Mouse (Mus musculus): ENCODE results near the gene Add2. TPM values are rescaled to one million over a fixed set of nuclear protein-coding genes. Genes with fewer than 3 reads are reported as not detected.

The Add2 gene
- polyA plus RNA-seq, 1 experiment = 1.5 TPM

DNA sequence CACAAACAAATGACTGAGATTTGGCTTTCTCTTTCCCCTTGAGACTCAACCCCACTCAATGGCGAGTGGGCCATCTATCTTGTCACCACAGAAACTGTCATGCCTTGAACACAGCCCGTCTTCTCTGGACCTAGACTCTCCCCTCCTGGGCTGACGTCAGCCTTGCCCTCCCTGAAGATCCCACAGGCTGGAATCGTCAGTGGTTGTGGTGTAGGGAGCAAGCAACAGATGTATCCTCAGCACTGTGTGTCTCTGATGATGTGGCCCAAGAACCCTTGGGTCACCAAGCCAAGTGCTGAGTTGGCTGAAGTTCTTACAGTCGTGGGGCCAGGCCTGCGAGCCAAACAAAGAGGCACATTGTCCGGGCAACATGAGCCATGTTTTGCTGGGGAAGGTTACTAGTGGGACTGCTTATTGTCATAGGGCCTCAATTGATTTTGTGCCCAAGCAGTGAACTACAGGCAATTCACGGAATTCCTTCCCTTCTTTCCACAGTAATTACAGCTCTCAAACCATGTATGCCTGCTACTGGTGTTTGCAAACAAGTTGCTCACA is 125.0 kb downstream of the Add2 start:
- no peaks in the 10 kb centered on the region for H3K36me3 ChIP-seq (ENCODE audit: control insufficient read depth, insufficient read depth, low read length)
- H3K4me1 ChIP-seq (ENCODE audit: control insufficient read depth, insufficient read depth, low read length) = no peaks in the 10 kb centered on the region
- no peak for DNase-seq
- no peak overlapping the region for H3K4me3 ChIP-seq (ENCODE audit: insufficient read depth, low read depth, low read length)
- H3K27me3 ChIP-seq (replicated peaks; ENCODE audit: control insufficient read depth, insufficient read depth, low read length) = no peaks in the 10 kb centered on the region
- 78% methylated on average over 8 of the region's 8 CpGs for WGBS
- no peak for TF ChIP-seq CTCF (conservative IDR thresholded peaks at IDR 0.05; ENCODE audit: insufficient read depth, insufficient read length, low read depth, low read length)
- TF ChIP-seq POLR2A (IDR thresholded peaks at IDR 0.05; ENCODE audit: low read depth, low read length) = no peak
- no peak overlapping the region for H3K27ac ChIP-seq (ENCODE audit: insufficient read depth, low read depth, low read length)

DNA sequence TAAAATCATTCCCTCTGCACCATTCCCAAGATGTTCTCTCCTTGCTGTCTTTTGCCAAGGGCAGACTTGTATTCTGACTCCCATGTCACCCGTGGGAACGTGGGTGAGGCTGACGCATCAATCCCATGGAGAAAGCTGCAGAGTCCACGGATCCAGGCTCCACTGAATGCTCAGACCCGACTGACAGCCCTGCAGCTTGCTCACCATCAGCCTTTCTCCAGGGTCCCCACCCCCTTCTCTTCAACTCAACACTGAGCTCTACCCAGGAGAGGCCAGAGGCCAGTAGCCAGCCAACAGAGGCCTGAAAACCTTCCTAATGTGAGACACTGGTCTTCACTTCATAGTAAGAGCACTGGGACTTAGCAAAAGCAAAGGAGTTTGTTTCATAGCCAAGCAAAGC is 125.5 kb downstream of the Add2 start:
- TF ChIP-seq CTCF (conservative IDR thresholded peaks at IDR 0.05; ENCODE audit: insufficient read depth, insufficient read length, low read depth, low read length) (no peak), POLR2A (IDR thresholded peaks at IDR 0.05; ENCODE audit: low read depth, low read length) (no peak)
- H3K4me1 ChIP-seq (ENCODE audit: control insufficient read depth, insufficient read depth, low read length) = no peaks in the 10 kb centered on the region
- no peaks in the 10 kb centered on the region for H3K27me3 ChIP-seq (replicated peaks; ENCODE audit: control insufficient read depth, insufficient read depth, low read length)
- WGBS = 87% methylated on average over 5 of the region's 5 CpGs
- no peak overlapping the region for H3K27ac ChIP-seq (ENCODE audit: insufficient read depth, low read depth, low read length)
- no peaks in the 10 kb centered on the region for H3K36me3 ChIP-seq (ENCODE audit: control insufficient read depth, insufficient read depth, low read length)
- H3K4me3 ChIP-seq (ENCODE audit: insufficient read depth, low read depth, low read length) = no peak overlapping the region
- DNase-seq = no peak

DNA sequence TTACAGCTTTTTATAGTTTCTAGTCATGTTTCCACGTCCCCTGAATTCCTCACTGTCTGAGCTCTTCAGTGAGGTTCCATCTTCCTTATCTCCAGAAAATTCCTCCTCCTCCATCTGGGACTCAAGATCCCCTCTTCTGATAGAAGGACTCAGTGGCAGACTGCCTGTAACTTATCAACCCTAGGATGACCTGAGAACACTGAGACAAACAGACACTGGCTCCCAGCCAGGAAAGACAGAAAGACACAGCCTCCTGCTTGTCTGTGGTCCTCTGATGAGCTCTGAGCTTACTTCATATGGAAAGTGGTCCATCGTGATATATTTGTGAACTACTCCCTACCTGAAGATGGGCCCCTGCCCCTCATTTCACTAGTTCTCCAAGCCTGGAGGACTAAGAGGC is 126.0 kb downstream of the Add2 start:
- Histone ChIP-seq H3K4me1 (ENCODE audit: control insufficient read depth, insufficient read depth, low read length) (no peaks in the 10 kb centered on the region), H3K36me3 (ENCODE audit: control insufficient read depth, insufficient read depth, low read length) (no peaks in the 10 kb centered on the region), H3K27me3 (replicated peaks; ENCODE audit: control insufficient read depth, insufficient read depth, low read length) (no peaks in the 10 kb centered on the region), H3K27ac (ENCODE audit: insufficient read depth, low read depth, low read length) (no peak overlapping the region), H3K4me3 (ENCODE audit: insufficient read depth, low read depth, low read length) (no peak overlapping the region)
- TF ChIP-seq POLR2A (IDR thresholded peaks at IDR 0.05; ENCODE audit: low read depth, low read length) = no peak
- no peak for TF ChIP-seq CTCF (conservative IDR thresholded peaks at IDR 0.05; ENCODE audit: insufficient read depth, insufficient read length, low read depth, low read length)
- 65% methylated on average over 2 of the region's 2 CpGs for WGBS
- no peak for DNase-seq

DNA sequence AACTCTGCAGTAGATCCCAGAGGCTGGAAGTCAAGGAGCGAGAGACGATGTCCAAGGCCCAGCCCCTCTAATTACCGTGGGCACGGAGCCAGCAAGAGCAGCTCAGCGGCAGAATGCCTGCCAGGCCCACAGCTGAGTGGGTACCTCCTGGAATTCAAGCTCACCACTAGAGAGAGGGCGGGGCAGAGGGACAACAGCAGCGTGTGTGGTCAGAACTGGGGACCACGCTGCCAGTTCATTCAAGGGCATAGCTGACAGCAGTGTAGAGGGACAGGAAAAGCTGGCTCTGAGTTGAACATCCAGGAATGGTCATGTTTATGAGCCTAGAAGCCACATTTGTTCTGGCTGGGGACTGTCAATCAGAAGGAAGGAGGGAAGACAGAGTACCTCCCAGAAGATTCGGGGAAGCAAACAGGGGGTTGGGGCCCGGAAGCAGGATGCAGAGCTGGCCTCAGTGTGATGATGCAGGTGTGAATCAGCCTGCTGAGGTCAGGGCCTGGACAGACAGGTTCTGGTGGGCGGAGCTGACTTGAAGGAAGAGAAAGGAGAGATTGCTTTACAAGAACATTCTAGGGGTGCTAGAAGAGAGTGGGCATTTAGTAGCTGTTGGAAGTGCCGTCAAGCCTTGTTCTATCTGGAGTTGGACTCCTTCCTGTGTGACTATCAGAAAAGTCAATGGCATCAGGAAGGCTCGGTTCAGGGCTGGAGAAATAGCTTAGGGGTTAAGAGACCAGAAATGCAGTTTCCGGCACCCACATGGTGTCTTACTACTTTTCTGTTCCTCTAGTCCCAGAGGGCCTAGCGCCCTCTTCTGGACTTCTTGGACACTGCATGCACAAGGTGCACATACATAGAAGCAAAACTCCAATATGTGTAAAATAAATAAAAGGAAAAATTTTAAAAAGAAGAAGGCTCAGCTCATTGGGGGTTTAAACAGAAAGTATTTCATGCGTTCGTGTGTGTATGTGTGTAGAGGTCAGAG is 129.1 kb downstream of the Add2 start:
- H3K27ac ChIP-seq (ENCODE audit: insufficient read depth, low read depth, low read length) = no peak overlapping the region
- H3K27me3 ChIP-seq (replicated peaks; ENCODE audit: control insufficient read depth, insufficient read depth, low read length) = no peaks in the 10 kb centered on the region
- H3K4me1 ChIP-seq (ENCODE audit: control insufficient read depth, insufficient read depth, low read length) = no peaks in the 10 kb centered on the region
- H3K36me3 ChIP-seq (ENCODE audit: control insufficient read depth, insufficient read depth, low read length) = no peaks in the 10 kb centered on the region
- peak; percentile 43 for DNase-seq
- 49% methylated on average over 17 of the region's 17 CpGs for WGBS
- H3K4me3 ChIP-seq (ENCODE audit: insufficient read depth, low read depth, low read length) = no peak overlapping the region
- TF ChIP-seq POLR2A (IDR thresholded peaks at IDR 0.05; ENCODE audit: low read depth, low read length) = no peak
- TF ChIP-seq CTCF (conservative IDR thresholded peaks at IDR 0.05; ENCODE audit: insufficient read depth, insufficient read length, low read depth, low read length) = no peak

DNA sequence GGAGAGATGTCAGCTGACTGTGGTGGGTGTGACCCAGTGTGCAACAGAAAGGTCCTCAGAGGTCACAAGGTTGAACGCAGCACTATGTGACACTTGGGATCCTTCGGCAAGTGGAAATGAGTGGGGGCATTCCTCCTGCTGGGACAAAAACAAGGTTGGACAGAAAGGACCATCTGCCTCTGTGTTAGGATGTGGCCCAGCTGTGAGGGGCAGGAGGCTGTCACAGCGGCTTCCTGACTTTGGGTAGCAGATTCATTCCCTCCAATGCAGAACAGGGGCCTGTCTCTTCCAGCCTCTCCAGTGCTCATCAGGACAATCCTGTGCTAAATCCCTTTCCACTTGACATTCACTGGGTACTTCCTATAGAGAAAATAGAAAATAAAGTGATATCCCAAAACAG is 132.4 kb downstream of the Add2 start:
- TF ChIP-seq POLR2A (IDR thresholded peaks at IDR 0.05; ENCODE audit: low read depth, low read length) (no peak), CTCF (conservative IDR thresholded peaks at IDR 0.05; ENCODE audit: insufficient read depth, insufficient read length, low read depth, low read length) (no peak)
- DNase-seq = no peak
- H3K4me1 ChIP-seq (ENCODE audit: control insufficient read depth, insufficient read depth, low read length) = no peaks in the 10 kb centered on the region
- H3K27ac ChIP-seq (ENCODE audit: insufficient read depth, low read depth, low read length) = no peak overlapping the region
- no peaks in the 10 kb centered on the region for H3K27me3 ChIP-seq (replicated peaks; ENCODE audit: control insufficient read depth, insufficient read depth, low read length)
- H3K4me3 ChIP-seq (ENCODE audit: insufficient read depth, low read depth, low read length) = no peak overlapping the region
- no peaks in the 10 kb centered on the region for H3K36me3 ChIP-seq (ENCODE audit: control insufficient read depth, insufficient read depth, low read length)
- WGBS = 59% methylated on average over 3 of the region's 3 CpGs

GRCm38 (mm10) chr6:86161586-86161985 is 133.1 kb downstream of the Add2 start:
- no peak overlapping the region for H3K27ac ChIP-seq (ENCODE audit: insufficient read depth, low read depth, low read length)
- no peaks in the 10 kb centered on the region for H3K4me1 ChIP-seq (ENCODE audit: control insufficient read depth, insufficient read depth, low read length)
- TF ChIP-seq CTCF (conservative IDR thresholded peaks at IDR 0.05; ENCODE audit: insufficient read depth, insufficient read length, low read depth, low read length) = no peak
- TF ChIP-seq POLR2A (IDR thresholded peaks at IDR 0.05; ENCODE audit: low read depth, low read length) = no peak
- no peak overlapping the region for H3K4me3 ChIP-seq (ENCODE audit: insufficient read depth, low read depth, low read length)
- no peak for DNase-seq
- H3K36me3 ChIP-seq (ENCODE audit: control insufficient read depth, insufficient read depth, low read length) = no peaks in the 10 kb centered on the region
- no peaks in the 10 kb centered on the region for H3K27me3 ChIP-seq (replicated peaks; ENCODE audit: control insufficient read depth, insufficient read depth, low read length)
- WGBS = 32% methylated on average over 7 of the region's 7 CpGs

- H3K36me3 ChIP-seq (ENCODE audit: control insufficient read depth, insufficient read depth, low read length) = no peaks in the 10 kb centered on the region
- H3K4me1 ChIP-seq (ENCODE audit: control insufficient read depth, insufficient read depth, low read length) = no peaks in the 10 kb centered on the region
- H3K27me3 ChIP-seq (replicated peaks; ENCODE audit: control insufficient read depth, insufficient read depth, low read length) = no peaks in the 10 kb centered on the region
- TF ChIP-seq POLR2A (IDR thresholded peaks at IDR 0.05; ENCODE audit: low read depth, low read length) (no peak), CTCF (conservative IDR thresholded peaks at IDR 0.05; ENCODE audit: insufficient read depth, insufficient read length, low read depth, low read length) (no peak)
- WGBS = 76% methylated on average over 3 of the region's 3 CpGs
- no peak overlapping the region for H3K27ac ChIP-seq (ENCODE audit: insufficient read depth, low read depth, low read length)
- no peak overlapping the region for H3K4me3 ChIP-seq (ENCODE audit: insufficient read depth, low read depth, low read length)
- no peak for DNase-seq
Measured at GRCm38 (mm10) chr6:86164028-86164427, 135.5 kb downstream of the Add2 start.
